10 mouse cellular contexts compared by ENCODE assay signal in the genomic region with DNA sequence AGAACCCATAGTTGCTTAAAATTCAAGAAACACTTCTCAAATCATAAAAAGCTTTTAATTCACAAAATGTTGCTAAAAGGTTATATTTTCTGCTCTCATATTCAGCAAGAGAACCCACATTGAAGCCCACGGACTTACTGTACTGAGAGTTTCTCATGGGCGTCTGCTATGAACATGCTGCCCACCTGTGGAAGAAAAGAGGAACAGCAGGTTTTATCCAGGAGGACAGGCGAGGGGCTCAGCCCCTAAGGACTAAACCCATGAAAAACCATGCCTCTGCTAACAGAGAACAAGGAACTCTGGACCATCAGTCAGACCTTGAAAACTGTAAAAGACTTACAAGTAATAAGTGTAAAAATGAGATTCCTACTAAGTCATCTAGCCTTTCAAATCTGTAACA. TPM values are rescaled to one million over a fixed set of nuclear protein-coding genes. Genes with fewer than 3 reads are reported as not detected.
DNase-seq lines count a peak whose midpoint lies in the region; ATAC-seq and TF ChIP-seq lines count a peak whose summit lies in the region.
"Had no signal": no experiment of that assay in that cellular context is flagged by ENCODE, and none has a peak within 500 bp of the region (broad histone marks: within the 10 kb centered on the region; RNA-seq: fewer than 3 reads in every experiment).

No protein-coding gene starts in this region.

- peaks cover 23% of the 10 kb centered on the region; the same call in 1 of the 2 replicates for H3K36me3 ChIP-seq in liver, adult 2 months (ENCODE audit: control insufficient read depth, insufficient read depth, low read length)

- no peaks in the 10 kb centered on the region for H3K27me3 ChIP-seq in cerebellum, adult 2 months (ENCODE audit: control insufficient read depth, insufficient read depth, low read length)
- no peaks in the 10 kb centered on the region for H3K27me3 ChIP-seq in liver, adult 2 months (ENCODE audit: control insufficient read depth, insufficient read depth, low read length)
- H3K27me3 ChIP-seq: heart, embryonic 15.5 days; megakaryocyte, embryonic 14.5 days had no signal

- peak; percentile 61 for TF ChIP-seq CTCF in cerebellum, adult 2 months (IDR thresholded peaks at IDR 0.05; ENCODE audit: borderline replicate concordance, insufficient read depth, low read depth, low read length)
- TF ChIP-seq CTCF in liver, adult 2 months (IDR thresholded peaks at IDR 0.05; ENCODE audit: low read depth, low read length): peak; percentile 30; the same call in 1 of the 2 replicates

- WGBS in cerebellum, adult 2 months: 14% methylated on average over 3 of the region's 3 CpGs
- WGBS in liver, adult 2 months: 54% methylated on average over 3 of the region's 3 CpGs

- no peaks in the 10 kb centered on the region for H3K4me1 ChIP-seq in cerebellum, adult 2 months (ENCODE audit: control insufficient read depth, insufficient read depth, low read length)
- no peaks in the 10 kb centered on the region for H3K4me1 ChIP-seq in liver, adult 2 months (ENCODE audit: control insufficient read depth, insufficient read depth, low read length)
- H3K4me1 ChIP-seq: heart, embryonic 15.5 days; megakaryocyte, embryonic 14.5 days had no signal

- ATAC-seq in activated CD4-positive, CD25-positive, alpha-beta regulatory T cell, adult 4 months: no peak

- no peaks in the 10 kb centered on the region for H3K79me2 ChIP-seq in liver, adult 2 months (ENCODE audit: control insufficient read depth, insufficient read depth, low read length)

- H3K27ac ChIP-seq in cerebellum, adult 2 months (ENCODE audit: insufficient read depth, low read length): no peak overlapping the region
- H3K27ac ChIP-seq in liver, adult 2 months (replicated peaks; ENCODE audit: insufficient read depth, low read depth, low read length): no peak overlapping the region
- H3K27ac ChIP-seq: heart, embryonic 15.5 days had no signal

- TF ChIP-seq POLR2A in cerebellum, adult 2 months (IDR thresholded peaks at IDR 0.05; ENCODE audit: borderline replicate concordance, insufficient read depth, low read length): no peak
- TF ChIP-seq POLR2A in liver, adult 2 months (IDR thresholded peaks at IDR 0.05; ENCODE audit: extremely low read depth, insufficient read depth, low read length): no peak

- H3K4me3 ChIP-seq in cerebellum, adult 2 months (replicated peaks; ENCODE audit: insufficient read depth, low read depth, low read length): no peak overlapping the region
- H3K4me3 ChIP-seq in liver, adult 2 months (ENCODE audit: insufficient read depth, low read depth, low read length): no peak overlapping the region
- H3K4me3 ChIP-seq: heart, embryonic 15.5 days; megakaryocyte, embryonic 14.5 days had no signal

- peak in 1 of 2 experiments; percentile 18 for DNase-seq in cerebellum, adult 2 months
- DNase-seq in cerebellum, adult 8-10 months: no peak
- no peak for DNase-seq in liver, adult 2 months (ENCODE audit: extremely low read depth, low read depth, low spot score)
- no peak for DNase-seq in liver
- peak; percentile 65 for DNase-seq in brain, adult 2 months (ENCODE audit: low read depth, low spot score)
- DNase-seq in layer of hippocampus, adult 9-11 months: peak; percentile 27
- peak; percentile 16 for DNase-seq in right cerebral cortex, postnatal 4 days

- H3K9ac ChIP-seq in liver, adult 2 months (ENCODE audit: low read depth, low read length): no peak overlapping the region
- H3K9ac ChIP-seq: heart, embryonic 15.5 days had no signal

RNA-seq across cellular contexts. Expression of a gene that starts 45.0 kb away (rescaled TPM):
- polyA plus RNA-seq in cerebellum, adult 2 months (2012; rRNA removed): 17.7 and 18.2 TPM in 2 replicates
- 3.8 and 4.2 TPM in 2 replicates for total RNA-seq in liver, adult 2 months (2014; rRNA removed)
- polyA plus RNA-seq in liver, adult 2 months (2012; rRNA removed): 4.9 and 5.2 TPM in 2 replicates
- 1 to 10 TPM; 9.7 to 9.8 TPM for polyA plus RNA-seq in activated CD4-positive, CD25-positive, alpha-beta regulatory T cell, adult 4 months (2017; shearing (Covaris generic))

RNA-seq across cellular contexts. Expression of a gene that starts 50.0 kb away (rescaled TPM):
- polyA plus RNA-seq in cerebellum, adult 2 months (2012; rRNA removed): 7.2 and 8.4 TPM in 2 replicates
- total RNA-seq in liver, adult 2 months (2014; rRNA removed): 2.3 and 2.9 TPM in 2 replicates
- polyA plus RNA-seq in liver, adult 2 months (2012; rRNA removed): 3.2 TPM in 2 replicates
- 1 to 10 TPM; 1.5 to 2.9 TPM for polyA plus RNA-seq in activated CD4-positive, CD25-positive, alpha-beta regulatory T cell, adult 4 months (2017; shearing (Covaris generic))

Comparison
In these comparisons a context has a peak if more than half of its experiments do, and no peak if none do; other contexts are left out.
1. DNase-seq: peak in brain, adult 2 months (single experiment), layer of hippocampus, adult 9-11 months (single experiment) and right cerebral cortex, postnatal 4 days (single experiment); none in cerebellum, adult 8-10 months (single experiment), liver, adult 2 months (single experiment) and liver (single experiment).